21 mouse cellular contexts compared by ENCODE assay signal in genomic region chr17:46102608-46103159, GRCm38 (mm10). TPM values are rescaled to one million over a fixed set of nuclear protein-coding genes. Genes with fewer than 3 reads are reported as not detected.
DNase-seq lines count a peak whose midpoint lies in the region; ATAC-seq lines count a peak whose summit lies in the region.
"Had no signal": no experiment of that assay in that cellular context is flagged by ENCODE, and none has a peak within 500 bp of the region (broad histone marks: within the 10 kb centered on the region; RNA-seq: fewer than 3 reads in every experiment).

No protein-coding gene starts in this region.

- peaks cover 27% of the 10 kb centered on the region for H3K4me1 ChIP-seq in kidney, embryonic 16.5 days (ENCODE audit: insufficient read depth, low read length)
- H3K4me1 ChIP-seq in intestine, embryonic 15.5 days (replicated peaks), result peaks cover 14% of the 10 kb centered on the region
- no peaks in the 10 kb centered on the region for H3K4me1 ChIP-seq in forebrain, embryonic 16.5 days (replicated peaks; ENCODE audit: control insufficient read depth, insufficient read depth, low read length)
- H3K4me1 ChIP-seq: neural tube, embryonic 13.5 days had no signal

- H3K27ac ChIP-seq in kidney, embryonic 16.5 days (ENCODE audit: low read length), result 0 out of 2 replicates have a peak overlapping the region, but pooled peaks have one; percentile 36
- 0 out of 2 replicates have a peak overlapping the region, but pooled peaks have one; percentile 6 for H3K27ac ChIP-seq in intestine, embryonic 15.5 days
- H3K27ac ChIP-seq in forebrain, embryonic 16.5 days (ENCODE audit: low read length), result no peak overlapping the region
- H3K27ac ChIP-seq: heart, embryonic 15.5 days; limb, embryonic 13.5 days; neural tube, embryonic 13.5 days had no signal

- H3K4me3 ChIP-seq in kidney, embryonic 16.5 days (ENCODE audit: low read length), result no peak overlapping the region
- H3K4me3 ChIP-seq in intestine, embryonic 15.5 days (replicated peaks), result no peak overlapping the region
- no peak overlapping the region for H3K4me3 ChIP-seq in forebrain, embryonic 16.5 days (replicated peaks; ENCODE audit: low read length)
- H3K4me3 ChIP-seq: heart, embryonic 15.5 days; hindbrain, embryonic 10.5 days; limb, embryonic 13.5 days; neural tube, embryonic 13.5 days had no signal

- H3K36me3 ChIP-seq in kidney, embryonic 16.5 days (ENCODE audit: insufficient read depth, low read length), result no peaks in the 10 kb centered on the region
- no peaks in the 10 kb centered on the region for H3K36me3 ChIP-seq in intestine, embryonic 15.5 days
- no peaks in the 10 kb centered on the region for H3K36me3 ChIP-seq in forebrain, embryonic 16.5 days (ENCODE audit: control insufficient read depth, insufficient read depth)
- H3K36me3 ChIP-seq: heart, embryonic 15.5 days; hindbrain, embryonic 10.5 days; limb, embryonic 13.5 days; neural tube, embryonic 13.5 days had no signal

- no peak overlapping the region for H3K9ac ChIP-seq in kidney, embryonic 16.5 days (replicated peaks; ENCODE audit: low read length)
- no peak overlapping the region for H3K9ac ChIP-seq in intestine, embryonic 15.5 days
- no peak overlapping the region for H3K9ac ChIP-seq in forebrain, embryonic 16.5 days (replicated peaks; ENCODE audit: low read depth, low read length)
- H3K9ac ChIP-seq: heart, embryonic 15.5 days; limb, embryonic 13.5 days; liver, postnatal 0 days; neural tube, embryonic 13.5 days had no signal

- no peaks in the 10 kb centered on the region for H3K9me3 ChIP-seq in kidney, embryonic 16.5 days (ENCODE audit: low read length)
- no peaks in the 10 kb centered on the region for H3K9me3 ChIP-seq in intestine, embryonic 15.5 days
- H3K9me3 ChIP-seq in forebrain, embryonic 16.5 days (ENCODE audit: control insufficient read depth, low read length), result no peaks in the 10 kb centered on the region
- H3K9me3 ChIP-seq: heart, embryonic 15.5 days; hindbrain, embryonic 10.5 days; limb, embryonic 13.5 days; neural tube, embryonic 13.5 days had no signal

- H3K4me2 ChIP-seq in kidney, embryonic 16.5 days (replicated peaks; ENCODE audit: low read depth, low read length), result no peak overlapping the region
- H3K4me2 ChIP-seq in intestine, embryonic 15.5 days (replicated peaks), result no peak overlapping the region
- no peak overlapping the region for H3K4me2 ChIP-seq in forebrain, embryonic 16.5 days (ENCODE audit: low read length)
- H3K4me2 ChIP-seq: heart, embryonic 15.5 days; limb, embryonic 13.5 days; neural tube, embryonic 13.5 days had no signal

- no peak for DNase-seq in kidney, postnatal 4 days
- DNase-seq in ES-CJ7 (ENCODE audit: low read depth, low spot score) (peak; percentile 17), R1 (ENCODE audit: low read depth, low spot score) (peak; percentile 22)
- DNase-seq in cerebellum, adult 11 months, result no peak
- DNase-seq: adrenal gland, adult 2 months; cerebellum, adult 8-10 months; heart, adult 11 months; liver, postnatal 0 days; thymus, adult 2 months had no signal

- 62% methylated on average over 8 of the region's 8 CpGs for WGBS in kidney, embryonic 16.5 days
- 70% methylated on average over 8 of the region's 8 CpGs for WGBS in intestine, embryonic 15.5 days
- 46% methylated on average over 8 of the region's 8 CpGs for WGBS in forebrain, embryonic 16.5 days

- no peaks in the 10 kb centered on the region for H3K27me3 ChIP-seq in kidney, embryonic 16.5 days (ENCODE audit: insufficient read depth, low read length)
- no peaks in the 10 kb centered on the region for H3K27me3 ChIP-seq in intestine, embryonic 15.5 days (replicated peaks)
- H3K27me3 ChIP-seq in forebrain, embryonic 16.5 days (replicated peaks; ENCODE audit: control insufficient read depth, insufficient read depth, low read length), result no peaks in the 10 kb centered on the region
- H3K27me3 ChIP-seq: heart, embryonic 15.5 days; limb, embryonic 13.5 days had no signal

- no peak for ATAC-seq in kidney, embryonic 16.5 days (ENCODE audit: low FRiP score, low TSS enrichment)
- no peak for ATAC-seq in intestine, embryonic 15.5 days
- ATAC-seq in megakaryocyte progenitor cell, adult 5-6 weeks (replicated peaks; ENCODE audit: poor library complexity), result no peak
- no peak for ATAC-seq in forebrain, embryonic 16.5 days
- ATAC-seq: CD4-positive, CD25-positive, alpha-beta regulatory T cell, adult 4 months; inflammation-experienced regulatory T-cells, adult 6 months; liver, postnatal 0 days; Patski had no signal

RNA-seq across cellular contexts. Expression of gene Mrps18a, which starts 8.1 kb away (rescaled TPM):
- polyA plus RNA-seq in kidney, embryonic 16.5 days (2015; fragmentation: Nextera tagmentation; extraction: Ambion mirVana), result 159 and 162 TPM in 2 replicates
- polyA plus RNA-seq in intestine, embryonic 15.5 days (2015; fragmentation: Nextera tagmentation; extraction: Ambion mirVana), result 153 and 158 TPM in 2 replicates
- 50.5 and 56.3 TPM in 2 replicates for total RNA-seq in megakaryocyte progenitor cell, adult 5-6 weeks (2015)
- total RNA-seq in megakaryocyte progenitor cell, adult 5-6 weeks (2017), result 55.4 and 59.2 TPM in 2 replicates
- 125 and 137 TPM in 2 replicates for polyA plus RNA-seq in forebrain, embryonic 16.5 days (2015; fragmentation: Nextera tagmentation; extraction: Ambion mirVana)

RNA-seq across cellular contexts. Expression of gene Rsph9, which starts 41.3 kb away (rescaled TPM):
- 15.1 and 16.5 TPM in 2 replicates for polyA plus RNA-seq in kidney, embryonic 16.5 days (2015; fragmentation: Nextera tagmentation; extraction: Ambion mirVana)
- polyA plus RNA-seq in intestine, embryonic 15.5 days (2015; fragmentation: Nextera tagmentation; extraction: Ambion mirVana), result 8.1 and 8.6 TPM in 2 replicates
- 1.4 TPM in 1 of 2 replicates, not detected in the other for total RNA-seq in megakaryocyte progenitor cell, adult 5-6 weeks (2015)
- 1.4 TPM in 1 of 2 replicates, not detected in the other for total RNA-seq in megakaryocyte progenitor cell, adult 5-6 weeks (2017)
- 33.7 and 48.7 TPM in 2 replicates for polyA plus RNA-seq in forebrain, embryonic 16.5 days (2015; fragmentation: Nextera tagmentation; extraction: Ambion mirVana)
- total RNA-seq: monocyte, adult 5-6 weeks had no signal

RNA-seq across cellular contexts. Expression of gene Mad2l1bp, which starts 50.7 kb away (rescaled TPM):
- 39.9 and 41.2 TPM in 2 replicates for polyA plus RNA-seq in kidney, embryonic 16.5 days (2015; fragmentation: Nextera tagmentation; extraction: Ambion mirVana)
- polyA plus RNA-seq in intestine, embryonic 15.5 days (2015; fragmentation: Nextera tagmentation; extraction: Ambion mirVana), result 33.8 and 36.3 TPM in 2 replicates
- total RNA-seq in megakaryocyte progenitor cell, adult 5-6 weeks (2015), result 14.8 and 19.7 TPM in 2 replicates
- 4.8 and 6.5 TPM in 2 replicates for total RNA-seq in megakaryocyte progenitor cell, adult 5-6 weeks (2017)
- 28.6 and 30.1 TPM in 2 replicates for polyA plus RNA-seq in forebrain, embryonic 16.5 days (2015; fragmentation: Nextera tagmentation; extraction: Ambion mirVana)

RNA-seq across cellular contexts. Expression of gene Gtpbp2, which starts 58.1 kb away (rescaled TPM):
- 44.8 and 51.2 TPM in 2 replicates for polyA plus RNA-seq in kidney, embryonic 16.5 days (2015; fragmentation: Nextera tagmentation; extraction: Ambion mirVana)
- polyA plus RNA-seq in intestine, embryonic 15.5 days (2015; fragmentation: Nextera tagmentation; extraction: Ambion mirVana), result 25.1 and 32.4 TPM in 2 replicates
- 17.4 and 22.2 TPM in 2 replicates for total RNA-seq in megakaryocyte progenitor cell, adult 5-6 weeks (2015)
- 30.7 and 33.2 TPM in 2 replicates for total RNA-seq in megakaryocyte progenitor cell, adult 5-6 weeks (2017)
- 39.1 and 47.4 TPM in 2 replicates for polyA plus RNA-seq in forebrain, embryonic 16.5 days (2015; fragmentation: Nextera tagmentation; extraction: Ambion mirVana)

Comparison
In these comparisons a context has a peak if more than half of its experiments do, and no peak if none do; other contexts are left out.
1. DNase-seq: peak in ES-CJ7 (single experiment) and R1 (single experiment); none in kidney, postnatal 4 days (0 of 2) and cerebellum, adult 11 months (single experiment).